Mouse (Mus musculus): ENCODE results near the gene Acsm4. TPM values are rescaled to one million over a fixed set of nuclear protein-coding genes. Genes with fewer than 3 reads are reported as not detected.

The Acsm4 gene
- total and polyA plus RNA-seq, 3 experiments = not detected

DNA sequence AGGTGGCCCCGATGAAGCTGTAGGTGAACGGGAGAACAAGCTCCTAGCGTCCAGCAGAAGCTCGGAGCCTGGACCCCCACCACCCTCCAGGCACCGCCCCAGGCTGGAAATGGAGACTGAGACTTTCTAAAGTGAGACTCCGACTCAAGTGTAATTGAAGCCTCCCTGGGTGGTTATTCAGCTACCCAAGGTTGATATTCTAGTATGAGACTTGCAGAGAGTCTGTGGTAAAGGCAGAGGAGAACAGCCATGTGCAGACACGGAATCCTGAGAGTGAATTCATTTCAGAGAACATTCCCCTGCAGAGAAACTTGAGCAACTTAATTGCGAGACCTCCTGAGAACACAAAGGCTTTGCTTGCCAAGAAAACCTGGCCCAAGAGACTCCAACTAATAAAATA is 9.7 kb upstream of the Acsm4 start:
- dilution Hi-C loops (cut with MboI; ENCODE audit: extremely low pct_ligation_motif_present, extremely low pct_unique_long_range_greater_than_20kb, low sequenced_read_pairs) = no loop called here
- TF ChIP-seq CTCF (conservative IDR thresholded peaks at IDR 0.05 in 1 of 2, IDR thresholded peaks at IDR 0.05 in 1 of 2; ENCODE audit: low read depth in 2 of 2, low read length in 2 of 2) = no peak
- TF ChIP-seq ETS1 (conservative IDR thresholded peaks at IDR 0.05; ENCODE audit: low read depth, low read length) = no peak
- TF ChIP-seq NRF1 (IDR thresholded peaks at IDR 0.05; ENCODE audit: low read depth, low read length) = no peak
- TF ChIP-seq RCOR1 (conservative IDR thresholded peaks at IDR 0.05; ENCODE audit: low read depth, low read length) = no peak
- no peak for TF ChIP-seq TCF12 (IDR thresholded peaks at IDR 0.05; ENCODE audit: low read depth, low read length)
- no peak for TF ChIP-seq MAX (IDR thresholded peaks at IDR 0.05; ENCODE audit: low read length)
- no peak for TF ChIP-seq NELFE (IDR thresholded peaks at IDR 0.05; ENCODE audit: low read depth, low read length)
- in situ Hi-C loops (cut with MboI; ENCODE audit: low pct_ligation_motif_present, low pct_unique_long_range_greater_than_20kb, low sequenced_read_pairs) = no loop called here
- DNase-seq (ENCODE audit: extremely low read depth) = no peak
- Histone ChIP-seq H3K4me2 (ENCODE audit: insufficient read depth, low read depth, poor library complexity, severe bottlenecking) (no peak overlapping the region), H3K4me3 (replicated peaks in 1 of 3; ENCODE audit: low read depth in 2 of 3, low read length in 2 of 3, poor library complexity in 1 of 3) (no peak overlapping the region), H3K4me1 (ENCODE audit: control insufficient read depth in 1 of 2, insufficient read depth in 2 of 2) (peaks cover 4 to 10% of the 10 kb centered on the region in 2 experiments; a peak in 2 of 4 replicates), H3K27me3 (replicated peaks) (no peaks in the 10 kb centered on the region), H3K79me2 (replicated peaks; ENCODE audit: control insufficient read depth, extremely low read depth, insufficient read depth, poor library complexity, severe bottlenecking) (no peaks in the 10 kb centered on the region), H3K9ac (ENCODE audit: insufficient read depth, low read depth) (no peak overlapping the region), H3K9me3 (replicated peaks; ENCODE audit: low read length) (no peaks in the 10 kb centered on the region), H3K36me3 (replicated peaks in 1 of 2; ENCODE audit: control insufficient read depth in 1 of 2, insufficient read depth in 1 of 2, low read length in 1 of 2) (no peaks in the 10 kb centered on the region), H3K27ac (ENCODE audit: insufficient read depth, low read depth) (no peak overlapping the region)

DNA sequence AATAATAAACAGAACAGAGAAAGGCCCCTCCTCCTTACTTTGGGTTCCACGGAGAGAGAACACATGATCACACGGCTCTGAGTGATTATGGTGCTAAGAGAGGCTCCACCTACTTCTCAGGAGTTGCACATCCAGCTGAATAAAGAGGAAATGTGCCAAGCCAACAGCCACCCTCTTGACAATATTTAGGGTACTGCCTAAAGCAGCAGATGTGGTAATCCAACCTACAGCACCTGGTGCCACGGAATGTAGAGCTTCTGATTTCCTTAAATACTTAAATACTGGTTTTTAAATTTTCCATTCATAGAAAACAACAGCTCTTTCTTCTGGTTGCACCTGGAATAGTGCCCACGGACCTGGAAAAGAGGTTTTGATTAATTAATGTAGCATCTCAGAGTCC is 7.1 kb upstream of the Acsm4 start:
- TF ChIP-seq MYC (IDR thresholded peaks at IDR 0.05; ENCODE audit: low read depth, low read length) (no peak), MAZ (IDR thresholded peaks at IDR 0.05; ENCODE audit: low read depth, low read length) (no peak), TBP (conservative IDR thresholded peaks at IDR 0.05; ENCODE audit: low read depth, low read length) (no peak), MXI1 (IDR thresholded peaks at IDR 0.05; ENCODE audit: low read depth, low read length) (no peak), EP300 (IDR thresholded peaks at IDR 0.05; ENCODE audit: low read length) (no peak), TCF12 (IDR thresholded peaks at IDR 0.05; ENCODE audit: low read depth, low read length) (no peak), CTCF (conservative IDR thresholded peaks at IDR 0.05 in 1 of 2, IDR thresholded peaks at IDR 0.05 in 1 of 2; ENCODE audit: low read depth in 2 of 2, low read length in 2 of 2) (no peak), IRF4 (IDR thresholded peaks at IDR 0.05; ENCODE audit: low read depth, low read length) (no peak)
- no peaks in the 10 kb centered on the region for H3K27me3 ChIP-seq (replicated peaks)
- H3K79me2 ChIP-seq (replicated peaks; ENCODE audit: control insufficient read depth, extremely low read depth, insufficient read depth, poor library complexity, severe bottlenecking) = no peaks in the 10 kb centered on the region
- no peaks in the 10 kb centered on the region for H3K9me3 ChIP-seq (replicated peaks; ENCODE audit: low read length)
- H3K4me3 ChIP-seq (replicated peaks in 1 of 3; ENCODE audit: low read depth in 2 of 3, low read length in 2 of 3, poor library complexity in 1 of 3) = no peak overlapping the region
- no peak overlapping the region for H3K27ac ChIP-seq (ENCODE audit: insufficient read depth, low read depth)
- H3K4me2 ChIP-seq (ENCODE audit: insufficient read depth, low read depth, poor library complexity, severe bottlenecking) = no peak overlapping the region
- H3K36me3 ChIP-seq (replicated peaks in 1 of 2; ENCODE audit: control insufficient read depth in 1 of 2, insufficient read depth in 1 of 2, low read length in 1 of 2) = no peaks in the 10 kb centered on the region
- no peak for DNase-seq (ENCODE audit: extremely low read depth)
- H3K4me1 ChIP-seq (ENCODE audit: control insufficient read depth in 1 of 2, insufficient read depth in 2 of 2) = no peaks in the 10 kb centered on the region
- H3K9ac ChIP-seq (ENCODE audit: insufficient read depth, low read depth) = no peak overlapping the region
- dilution Hi-C loops (cut with MboI; ENCODE audit: extremely low pct_ligation_motif_present, extremely low pct_unique_long_range_greater_than_20kb, low sequenced_read_pairs) = no loop called here
- in situ Hi-C loops (cut with MboI; ENCODE audit: low pct_ligation_motif_present, low pct_unique_long_range_greater_than_20kb, low sequenced_read_pairs) = no loop called here

DNA sequence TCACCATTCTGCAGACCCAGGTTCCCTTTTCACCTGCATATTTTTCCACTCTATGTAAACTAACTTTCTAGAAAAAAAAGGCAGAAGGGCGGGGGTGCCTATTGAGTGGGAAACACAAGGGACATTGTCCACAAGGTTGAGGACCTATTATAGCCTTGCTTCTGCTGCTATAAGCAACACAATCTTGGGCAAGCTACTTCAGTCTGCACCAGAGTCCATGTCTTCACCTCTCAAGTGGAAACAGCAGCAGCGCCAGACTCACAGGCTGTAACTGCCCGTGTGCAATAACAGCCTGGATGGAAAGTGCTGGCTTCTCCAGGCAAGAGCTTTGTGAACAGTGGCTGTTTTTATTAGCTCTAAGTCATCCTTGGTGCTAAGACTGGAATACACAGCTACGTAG is 2.5 kb downstream of the Acsm4 start:
- H3K9me3 ChIP-seq (replicated peaks; ENCODE audit: low read length) = no peaks in the 10 kb centered on the region
- H3K36me3 ChIP-seq (replicated peaks in 1 of 2; ENCODE audit: control insufficient read depth in 1 of 2, insufficient read depth in 1 of 2, low read length in 1 of 2) = no peaks in the 10 kb centered on the region
- H3K9ac ChIP-seq (ENCODE audit: insufficient read depth, low read depth) = no peak overlapping the region
- no peak overlapping the region for H3K27ac ChIP-seq (ENCODE audit: insufficient read depth, low read depth)
- peaks cover 0 to 7% of the 10 kb centered on the region in 2 experiments; a peak in 2 of 4 replicates for H3K4me1 ChIP-seq (ENCODE audit: control insufficient read depth in 1 of 2, insufficient read depth in 2 of 2)
- H3K4me2 ChIP-seq (ENCODE audit: insufficient read depth, low read depth, poor library complexity, severe bottlenecking) = 0 out of 2 replicates have a peak overlapping the region, but pooled peaks have one; percentile 13
- H3K4me3 ChIP-seq (replicated peaks in 1 of 3; ENCODE audit: low read depth in 2 of 3, low read length in 2 of 3, poor library complexity in 1 of 3) = no peak overlapping the region
- no peak for DNase-seq (ENCODE audit: extremely low read depth)
- H3K27me3 ChIP-seq (replicated peaks) = peaks cover 4% of the 10 kb centered on the region
- dilution Hi-C loops (cut with MboI; ENCODE audit: extremely low pct_ligation_motif_present, extremely low pct_unique_long_range_greater_than_20kb, low sequenced_read_pairs) = no loop called here
- in situ Hi-C loops (cut with MboI; ENCODE audit: low pct_ligation_motif_present, low pct_unique_long_range_greater_than_20kb, low sequenced_read_pairs) = no loop called here
- TF ChIP-seq ZNF384 (IDR thresholded peaks at IDR 0.05; ENCODE audit: low read depth, low read length) (peak; percentile 22; the same call in 1 of the 2 replicates), SIN3A (IDR thresholded peaks at IDR 0.05; ENCODE audit: low read length) (no peak)
- H3K79me2 ChIP-seq (replicated peaks; ENCODE audit: control insufficient read depth, extremely low read depth, insufficient read depth, poor library complexity, severe bottlenecking) = no peaks in the 10 kb centered on the region
